Mouse (Mus musculus) ES-E14 (cell line): ENCODE measurements around the gene Pex7.

Source experiments
- CHD2 ChIP-seq: IDR thresholded peaks from 2 replicates; pipeline ENCODE4 v1.6.1; 2014; ENCODE audit warnings: mild to moderate bottlenecking, low read depth, low read length, inconsistent platforms
- ZC3H11A ChIP-seq: IDR thresholded peaks from 2 replicates; pipeline ENCODE4 v1.6.1; 2012; ENCODE audit warnings: low read depth, mild to moderate bottlenecking, inconsistent platforms, low read length, borderline replicate concordance
- ZNF384 ChIP-seq: IDR thresholded peaks from 2 replicates; pipeline ENCODE4 v1.6.1; 2012; ENCODE audit warnings: low read depth, low read length, inconsistent platforms

GRCm38 (mm10) chr10:19891686-19892085 is 15.8 kb downstream of the Pex7 start:
- TF ChIP-seq ZNF384 (no peak), CHD2 (no peak), ZC3H11A (no peak)
